Mouse (Mus musculus): ENCODE results near the gene Gdf9. TPM values are rescaled to one million over a fixed set of nuclear protein-coding genes. Genes with fewer than 3 reads are reported as not detected.

Gene Gdf9
- total RNA-seq, 2 experiments from 2014 or later: 0.14 to 0.32 TPM

GRCm38 (mm10) chr11:53443861-53444260 lies 13.0 kb downstream of the Gdf9 start:
- DNase-seq: peak in 1 of 2 experiments; percentile 40
- intact Hi-C loops (cut with DNase I): no loop called here

- DNase-seq: no peak
- intact Hi-C loops (cut with DNase I): no loop called here
Measured at GRCm38 (mm10) chr11:53445562-53445961, 14.7 kb downstream of the Gdf9 start.

- DNase-seq: no peak
- intact Hi-C loops (cut with DNase I): no loop called here
Measured at GRCm38 (mm10) chr11:53446183-53446582, 15.4 kb downstream of the Gdf9 start.

GRCm38 (mm10) chr11:53447996-53448395 lies 17.2 kb downstream of the Gdf9 start:
- intact Hi-C loops (cut with DNase I): no loop called here
- DNase-seq: no peak

DNA sequence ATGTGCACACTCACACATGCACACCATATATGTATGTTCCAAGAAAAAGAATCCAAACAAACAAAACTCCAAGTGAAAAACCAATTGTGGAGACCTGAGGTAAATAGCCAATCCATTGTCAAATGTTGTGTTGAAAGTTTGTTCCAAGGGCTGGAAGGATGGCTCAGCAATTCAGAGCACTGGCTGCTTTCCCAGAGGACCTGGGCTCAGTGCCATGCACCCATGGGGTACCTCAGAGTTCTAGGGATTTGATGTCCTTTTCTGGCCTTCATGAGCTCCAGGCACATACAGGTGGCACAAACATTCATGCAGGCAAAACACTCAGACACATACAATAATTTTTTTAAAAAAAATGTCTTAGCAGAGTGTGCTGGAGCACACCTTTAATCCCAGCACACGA lies 17.7 kb downstream of the Gdf9 start:
- intact Hi-C loops (cut with DNase I): no loop called here
- DNase-seq: peak; percentile 81 to 88

DNA sequence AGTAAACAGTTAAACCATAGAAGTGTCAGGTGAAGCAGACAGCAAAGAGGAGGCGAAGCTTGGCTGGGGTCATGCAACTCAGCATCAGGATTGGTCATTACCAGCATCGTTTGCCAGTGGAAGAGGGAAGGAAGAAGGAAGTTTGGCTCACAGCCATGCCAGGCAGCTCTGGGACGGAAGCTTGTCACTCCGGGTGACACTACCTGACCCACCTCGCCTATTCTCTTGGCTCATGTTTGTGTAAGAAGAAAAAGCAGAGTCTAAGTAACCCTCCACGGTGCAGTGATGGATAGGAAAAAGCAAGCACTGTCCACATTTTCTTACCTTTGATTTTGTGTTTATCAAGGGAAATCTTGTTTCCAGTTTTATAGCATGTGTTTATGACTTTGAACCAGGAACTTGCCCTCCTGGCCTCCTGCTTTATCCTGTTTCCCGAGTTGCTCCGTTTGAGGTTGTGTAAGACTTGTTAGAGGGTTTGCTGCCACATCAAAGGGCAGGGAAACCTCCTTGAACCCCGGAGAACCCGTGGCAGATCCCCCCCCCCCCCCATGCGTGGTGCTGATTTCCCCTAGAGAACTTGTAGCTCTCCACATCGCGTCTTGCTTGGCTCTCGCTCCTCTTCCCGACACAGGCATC lies 19.4 kb downstream of the Gdf9 start:
- intact Hi-C loops (cut with DNase I): no loop called here
- DNase-seq: no peak

DNA sequence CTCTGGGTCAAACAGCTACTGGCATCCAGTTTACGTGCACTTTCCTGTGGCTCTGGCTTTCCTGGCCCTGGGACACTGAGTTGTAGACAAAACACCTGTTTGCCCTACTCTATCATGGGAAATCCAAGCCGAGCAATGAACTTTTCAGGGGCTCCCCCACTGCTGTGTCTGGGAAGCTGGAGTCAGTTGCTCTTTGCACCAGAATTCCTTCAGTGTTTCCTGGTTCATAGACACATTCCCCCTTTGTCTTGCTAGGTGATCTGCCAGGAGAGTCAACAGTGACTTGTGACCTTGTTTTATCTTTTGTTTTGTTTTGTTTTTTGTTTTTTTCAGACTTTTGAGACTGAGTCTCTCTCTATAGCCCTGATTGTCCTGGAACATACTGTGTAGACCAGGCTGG lies 20.5 kb downstream of the Gdf9 start:
- DNase-seq: no peak
- intact Hi-C loops (cut with DNase I): no loop called here

GRCm38 (mm10) chr11:53452396-53452795 lies 21.6 kb downstream of the Gdf9 start:
- intact Hi-C loops (cut with DNase I): no loop called here
- no peak for DNase-seq

- DNase-seq: no peak
- intact Hi-C loops (cut with DNase I): no loop called here
Measured at GRCm38 (mm10) chr11:53453031-53453430, 22.2 kb downstream of the Gdf9 start.

DNA sequence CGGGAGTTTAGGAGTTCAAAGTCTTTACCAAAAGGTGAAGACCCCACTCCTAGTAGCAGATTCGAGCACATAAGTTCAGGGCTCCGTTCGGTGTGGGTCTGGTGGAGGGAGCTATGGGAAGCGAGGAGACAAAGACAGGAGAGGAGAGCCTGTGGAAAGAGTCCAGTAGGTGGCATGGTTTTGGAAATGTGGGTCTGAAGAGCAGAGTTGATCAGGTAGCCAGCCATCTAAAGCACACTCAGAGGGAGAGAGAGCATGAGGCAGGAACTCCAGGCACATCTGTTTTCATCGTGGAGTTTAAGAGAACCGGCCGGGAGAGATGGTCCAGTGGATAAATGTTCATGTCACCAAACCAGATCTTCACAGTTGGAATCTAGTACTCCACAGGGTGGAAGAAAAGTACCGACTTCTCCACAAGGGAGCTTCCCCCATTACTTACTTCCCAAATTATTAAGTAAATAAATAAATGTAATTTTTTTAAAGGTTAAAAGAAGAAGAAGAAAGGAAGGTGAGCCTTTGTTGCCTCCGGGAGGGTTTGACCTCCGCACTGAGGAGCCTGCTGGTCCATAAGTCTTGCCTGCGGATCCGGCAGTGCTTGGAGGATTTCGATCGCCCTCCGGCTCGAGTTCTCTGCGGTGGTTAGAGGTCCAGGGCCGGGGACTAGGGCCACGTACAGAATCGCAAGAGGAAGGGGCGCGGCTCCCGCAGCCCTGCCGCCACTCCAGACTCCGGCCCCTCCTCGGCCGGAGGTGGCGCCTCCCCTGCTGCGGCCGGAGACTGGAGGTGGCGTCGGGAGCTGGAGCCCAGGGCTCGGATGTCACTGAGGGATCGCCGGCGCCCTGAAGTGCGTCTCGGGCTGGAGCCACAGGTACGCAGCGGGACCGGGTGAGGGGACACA lies 25.9 kb downstream of the Gdf9 start, which contains the start of the genes Gm10447 and Shroom1:
Gene Gm10447 (minus strand): TSS at position 637 of the 898 bp plus-strand sequence.
Gene Shroom1 (plus strand): TSS at position 732 of the 898 bp plus-strand sequence.
- intact Hi-C loops (cut with DNase I): no loop called here
- DNase-seq: peak; percentile 65 to 69

- intact Hi-C loops (cut with DNase I): no loop called here
- no peak for DNase-seq
Measured at GRCm38 (mm10) chr11:53457372-53457954, 26.6 kb downstream of the Gdf9 start.

- intact Hi-C loops (cut with DNase I): no loop called here
- DNase-seq: no peak
Measured at GRCm38 (mm10) chr11:53458996-53459395, 28.2 kb downstream of the Gdf9 start.

DNA sequence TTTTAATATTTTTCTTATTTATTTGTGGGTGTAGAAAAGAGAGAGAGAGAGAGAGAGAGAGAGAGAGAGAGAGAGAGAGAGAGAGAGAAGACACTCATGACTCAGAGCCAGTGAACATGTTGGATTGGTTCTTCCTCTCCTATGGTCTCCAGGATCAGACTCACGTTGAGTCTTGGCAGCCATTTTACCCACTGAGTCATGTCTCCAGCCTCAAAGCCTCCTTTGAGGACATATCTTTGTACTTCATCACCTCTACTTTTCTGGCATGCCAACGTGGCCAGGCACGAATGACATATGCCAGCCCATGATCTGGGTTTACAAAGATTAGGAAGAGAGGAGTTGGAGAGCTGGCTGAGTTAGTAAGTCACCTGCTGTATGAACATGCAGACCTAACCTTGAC lies 29.4 kb downstream of the Gdf9 start:
- intact Hi-C loops (cut with DNase I): no loop called here

GRCm38 (mm10) chr11:53461727-53462126 lies 30.9 kb downstream of the Gdf9 start:
- no peak for DNase-seq
- intact Hi-C loops (cut with DNase I): no loop called here

More for the DNA sequence above, 29.4 kb downstream of the Gdf9 start:
- DNase-seq: no peak

DNA sequence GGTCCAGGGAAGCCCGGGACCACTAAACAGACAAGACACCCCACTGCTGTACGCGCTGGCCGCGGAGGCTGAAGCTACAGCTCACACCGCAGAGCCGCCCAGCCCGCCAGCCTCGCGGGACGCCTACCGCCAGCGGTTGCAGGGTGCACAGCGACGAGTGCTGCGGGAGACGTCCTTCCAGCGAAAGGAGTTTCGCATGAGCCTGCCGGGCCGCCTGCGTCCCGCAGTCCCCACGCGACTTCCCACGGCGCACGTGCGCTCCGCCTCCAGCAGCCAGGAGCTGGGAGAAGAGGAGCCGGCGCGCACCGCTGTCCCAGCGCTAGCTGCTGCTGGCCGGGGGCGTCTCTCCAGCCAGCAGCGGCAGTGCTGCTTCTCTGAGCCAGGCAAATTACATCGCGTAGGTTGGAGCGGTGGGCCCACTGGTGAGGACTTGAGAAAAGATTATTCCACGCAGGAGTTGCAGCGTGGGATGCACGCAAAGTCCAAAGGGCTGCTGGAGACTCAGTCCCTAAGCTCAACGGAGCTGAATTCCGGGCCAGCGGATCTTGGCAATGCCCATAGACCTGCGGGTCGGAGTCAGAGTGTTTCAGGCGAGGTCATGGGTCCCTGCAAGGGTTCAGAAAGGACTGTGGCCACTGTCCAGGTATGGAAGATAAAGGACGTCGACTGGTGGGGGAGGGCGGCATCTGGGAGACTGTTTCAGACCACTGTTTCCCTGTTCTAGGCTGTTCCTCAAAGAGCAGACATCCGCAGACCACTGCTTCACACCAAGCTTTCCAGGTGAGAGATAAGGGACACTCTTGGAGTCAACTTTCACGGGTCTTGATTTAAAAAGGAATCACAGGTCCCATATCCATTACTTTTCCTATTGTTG lies 33.0 kb downstream of the Gdf9 start:
- intact Hi-C loops (cut with DNase I): no loop called here
- DNase-seq: peak in 1 of 2 experiments; percentile 36

- peak; percentile 75 to 87 for DNase-seq
- intact Hi-C loops (cut with DNase I): loop anchor here (5.0 kb wide), 1 partner anchor 54 kb away; no protein-coding TSS in a partner anchor
Measured at GRCm38 (mm10) chr11:53466231-53466971, 35.6 kb downstream of the Gdf9 start.

GRCm38 (mm10) chr11:53469294-53469967 lies 38.6 kb downstream of the Gdf9 start:
- intact Hi-C loops (cut with DNase I): loop anchor here (1.0 to 5.0 kb wide), 2 partner anchors 57 to 156 kb away; no protein-coding TSS in a partner anchor

GRCm38 (mm10) chr11:53469968-53470695 lies 39.3 kb downstream of the Gdf9 start, which contains the start of gene Gm9837:
Gene Gm9837, minus strand, starts transcription at chr11:53470479.
- peak; percentile 93 to 95 for DNase-seq
- intact Hi-C loops (cut with DNase I): loop anchor here (1.0 to 5.0 kb wide), 7 partner anchors 41 to 267 kb away; partner anchors contain the start of gene Kif3a

More at GRCm38 (mm10) chr11:53469294-53469967, 38.6 kb downstream of the Gdf9 start:
- no peak for DNase-seq
